ENCODE assay signal across 14 mouse cellular contexts in genomic region chr16:45893796-45894195, GRCm38 (mm10). TPM values are rescaled to one million over a fixed set of nuclear protein-coding genes. Genes with fewer than 3 reads are reported as not detected.
DNase-seq lines count a peak whose midpoint lies in the region; ATAC-seq and TF ChIP-seq lines count a peak whose summit lies in the region.
"Had no signal": no experiment of that assay in that cellular context is flagged by ENCODE, and none has a peak within 500 bp of the region (broad histone marks: within the 10 kb centered on the region; RNA-seq: fewer than 3 reads in every experiment).

No protein-coding gene starts in this region.

- peaks cover 17% of the 10 kb centered on the region for H3K4me1 ChIP-seq in heart, postnatal 0 days (ENCODE audit: control insufficient read depth, insufficient read depth)
- peaks cover 2% of the 10 kb centered on the region for H3K4me1 ChIP-seq in heart, adult 2 months (ENCODE audit: control insufficient read depth, insufficient read depth, low read length)
- H3K4me1 ChIP-seq in embryonic facial prominence, embryonic 12.5 days, result peaks cover 26% of the 10 kb centered on the region
- peaks cover 27% of the 10 kb centered on the region for H3K4me1 ChIP-seq in kidney, embryonic 16.5 days (ENCODE audit: insufficient read depth, low read length)
- H3K4me1 ChIP-seq in liver, postnatal 0 days (ENCODE audit: insufficient read depth), result peaks cover 15% of the 10 kb centered on the region
- H3K4me1 ChIP-seq in thymus, adult 2 months (replicated peaks; ENCODE audit: control insufficient read depth, insufficient read depth, low read length), result no peaks in the 10 kb centered on the region
- H3K4me1 ChIP-seq: neural tube, embryonic 13.5 days had no signal

- no peak overlapping the region for H3K4me2 ChIP-seq in heart, postnatal 0 days (ENCODE audit: low read depth, low read length)
- no peak overlapping the region for H3K4me2 ChIP-seq in embryonic facial prominence, embryonic 12.5 days (replicated peaks)
- no peak overlapping the region for H3K4me2 ChIP-seq in kidney, embryonic 16.5 days (replicated peaks; ENCODE audit: low read depth, low read length)
- no peak overlapping the region for H3K4me2 ChIP-seq in liver, postnatal 0 days (ENCODE audit: low read depth, low read length)
- H3K4me2 ChIP-seq: limb, embryonic 12.5 days; midbrain, embryonic 12.5 days; neural tube, embryonic 13.5 days had no signal

- no peak overlapping the region for H3K9ac ChIP-seq in heart, postnatal 0 days (replicated peaks; ENCODE audit: low read depth, low read length)
- H3K9ac ChIP-seq in heart, adult 2 months (ENCODE audit: low read depth, low read length), result no peak overlapping the region
- H3K9ac ChIP-seq in embryonic facial prominence, embryonic 12.5 days, result no peak overlapping the region
- H3K9ac ChIP-seq in kidney, embryonic 16.5 days (replicated peaks; ENCODE audit: low read length), result no peak overlapping the region
- no peak overlapping the region for H3K9ac ChIP-seq in liver, postnatal 0 days (replicated peaks)
- H3K9ac ChIP-seq: limb, embryonic 12.5 days; midbrain, embryonic 12.5 days; neural tube, embryonic 13.5 days had no signal

- DNase-seq in heart, postnatal 0 days (ENCODE audit: low spot score), result no peak
- no peak for DNase-seq in heart, adult 2 months
- DNase-seq in liver, postnatal 0 days, result no peak
- DNase-seq in neural tube, embryonic 10.5 days (ENCODE audit: extremely low spot score, low spot score), result no peak
- no peak for DNase-seq in thymus, adult 2 months
- no peak for DNase-seq in left cerebral cortex, postnatal 25 days (ENCODE audit: low spot score in 2 of 2)
- DNase-seq: adrenal gland, postnatal 10 days; thymus, postnatal 4 days had no signal

- intact Hi-C loops in heart, adult 2 months (cut with DNase I), result no loop called here
- intact Hi-C loops in left cerebral cortex, postnatal 25 days (cut with DNase I), result loop anchor here (5.0 kb wide), 1 partner anchor 46 kb away; no protein-coding TSS in a partner anchor

- H3K4me3 ChIP-seq in heart, postnatal 0 days (ENCODE audit: low read depth, low read length), result no peak overlapping the region
- no peak overlapping the region for H3K4me3 ChIP-seq in heart, adult 2 months
- H3K4me3 ChIP-seq in embryonic facial prominence, embryonic 12.5 days, result no peak overlapping the region
- H3K4me3 ChIP-seq in kidney, embryonic 16.5 days (ENCODE audit: low read length), result no peak overlapping the region
- no peak overlapping the region for H3K4me3 ChIP-seq in liver, postnatal 0 days (ENCODE audit: low read depth, low read length)
- no peak overlapping the region for H3K4me3 ChIP-seq in thymus, adult 2 months (ENCODE audit: control insufficient read depth, insufficient read depth, low read length)
- H3K4me3 ChIP-seq: limb, embryonic 12.5 days; midbrain, embryonic 12.5 days; neural tube, embryonic 13.5 days had no signal

- peak overlapping the region; percentile 70 for H3K27ac ChIP-seq in heart, postnatal 0 days (ENCODE audit: low read depth)
- H3K27ac ChIP-seq in heart, adult 2 months, result no peak overlapping the region
- peak overlapping the region; percentile 36; the same call in 1 of the 2 replicates for H3K27ac ChIP-seq in embryonic facial prominence, embryonic 12.5 days
- H3K27ac ChIP-seq in kidney, embryonic 16.5 days (ENCODE audit: low read length), result peak overlapping the region; percentile 73
- peak overlapping the region; percentile 37 for H3K27ac ChIP-seq in liver, postnatal 0 days (ENCODE audit: low read depth)
- no peak overlapping the region for H3K27ac ChIP-seq in thymus, adult 2 months (ENCODE audit: control insufficient read depth, insufficient read depth, low read length)
- H3K27ac ChIP-seq: midbrain, embryonic 12.5 days; neural tube, embryonic 13.5 days had no signal

- no peaks in the 10 kb centered on the region for H3K79me2 ChIP-seq in heart, adult 2 months (replicated peaks; ENCODE audit: control insufficient read depth, insufficient read depth, low read length)

- TF ChIP-seq POLR2A in heart, adult 2 months (IDR thresholded peaks at IDR 0.05; ENCODE audit: insufficient read depth, low read depth, low read length), result no peak
- no peak for TF ChIP-seq POLR2A in thymus, adult 2 months (IDR thresholded peaks at IDR 0.05; ENCODE audit: control insufficient read depth, extremely low read depth, insufficient read depth, low read length, poor library complexity)

- TF ChIP-seq CTCF in heart, postnatal 0 days (IDR thresholded peaks at IDR 0.05; ENCODE audit: low read depth), result no peak
- no peak for TF ChIP-seq CTCF in heart, adult 2 months (IDR thresholded peaks at IDR 0.05)
- TF ChIP-seq CTCF in liver, postnatal 0 days (IDR thresholded peaks at IDR 0.05; ENCODE audit: low read depth), result no peak
- no peak for TF ChIP-seq CTCF in thymus, adult 2 months (IDR thresholded peaks at IDR 0.05; ENCODE audit: borderline replicate concordance, control insufficient read depth, extremely low read depth, insufficient read depth, low read length, poor library complexity)

- 0 out of 2 replicates have a peak, but pooled peaks have one; percentile 28 for ATAC-seq in heart, postnatal 0 days (ENCODE audit: insufficient read depth, low read depth)
- ATAC-seq in embryonic facial prominence, embryonic 12.5 days (ENCODE audit: insufficient number of reproducible peaks, insufficient read depth, low FRiP score, low TSS enrichment), result no peak
- ATAC-seq in kidney, embryonic 16.5 days (ENCODE audit: low FRiP score, low TSS enrichment), result peak; percentile 83
- ATAC-seq in liver, postnatal 0 days, result peak; percentile 66
- ATAC-seq: CD4-positive, CD25-positive, alpha-beta regulatory T cell, adult 4 months had no signal

- H3K9me3 ChIP-seq in heart, postnatal 0 days (replicated peaks; ENCODE audit: control insufficient read depth, low read length), result no peaks in the 10 kb centered on the region
- H3K9me3 ChIP-seq in embryonic facial prominence, embryonic 12.5 days, result no peaks in the 10 kb centered on the region
- H3K9me3 ChIP-seq in kidney, embryonic 16.5 days (ENCODE audit: low read length), result no peaks in the 10 kb centered on the region
- H3K9me3 ChIP-seq in liver, postnatal 0 days (ENCODE audit: low read length), result no peaks in the 10 kb centered on the region
- H3K9me3 ChIP-seq: limb, embryonic 12.5 days; midbrain, embryonic 12.5 days; neural tube, embryonic 13.5 days had no signal

- H3K36me3 ChIP-seq in heart, postnatal 0 days (replicated peaks; ENCODE audit: control insufficient read depth, insufficient read depth, low read length), result no peaks in the 10 kb centered on the region
- no peaks in the 10 kb centered on the region; the same call in none of the 2 replicates for H3K36me3 ChIP-seq in heart, adult 2 months (ENCODE audit: control insufficient read depth, insufficient read depth, low read length)
- H3K36me3 ChIP-seq in embryonic facial prominence, embryonic 12.5 days, result no peaks in the 10 kb centered on the region
- no peaks in the 10 kb centered on the region for H3K36me3 ChIP-seq in kidney, embryonic 16.5 days (ENCODE audit: insufficient read depth, low read length)
- H3K36me3 ChIP-seq in liver, postnatal 0 days (replicated peaks; ENCODE audit: insufficient read depth, low read length), result no peaks in the 10 kb centered on the region
- H3K36me3 ChIP-seq in thymus, adult 2 months (ENCODE audit: control insufficient read depth, insufficient read depth, low read length), result no peaks in the 10 kb centered on the region
- H3K36me3 ChIP-seq: limb, embryonic 12.5 days; midbrain, embryonic 12.5 days; neural tube, embryonic 13.5 days had no signal

- WGBS in heart, postnatal 0 days, result 73% methylated on average over 2 of the region's 2 CpGs
- 84% methylated on average over 2 of the region's 2 CpGs for WGBS in heart, adult 2 months
- WGBS in embryonic facial prominence, embryonic 12.5 days, result 70% methylated on average over 2 of the region's 2 CpGs
- 50% methylated on average over 2 of the region's 2 CpGs for WGBS in kidney, embryonic 16.5 days
- WGBS in liver, postnatal 0 days (ENCODE audit: insufficient replicate concordance), result 51% methylated on average over 2 of the region's 2 CpGs
- 96% methylated on average over 2 of the region's 2 CpGs for WGBS in thymus, adult 2 months

- no peaks in the 10 kb centered on the region for H3K27me3 ChIP-seq in heart, postnatal 0 days (ENCODE audit: control insufficient read depth, insufficient read depth, low read length)
- H3K27me3 ChIP-seq in heart, adult 2 months (ENCODE audit: control insufficient read depth, insufficient read depth, low read length), result no peaks in the 10 kb centered on the region
- H3K27me3 ChIP-seq in embryonic facial prominence, embryonic 12.5 days, result no peaks in the 10 kb centered on the region
- no peaks in the 10 kb centered on the region for H3K27me3 ChIP-seq in kidney, embryonic 16.5 days (ENCODE audit: insufficient read depth, low read length)
- H3K27me3 ChIP-seq in liver, postnatal 0 days (ENCODE audit: insufficient read depth, low read length), result no peaks in the 10 kb centered on the region
- H3K27me3 ChIP-seq in thymus, adult 2 months (ENCODE audit: control insufficient read depth, insufficient read depth, low read length), result no peaks in the 10 kb centered on the region
- H3K27me3 ChIP-seq: limb, embryonic 12.5 days; midbrain, embryonic 12.5 days; neural tube, embryonic 13.5 days had no signal

- TF ChIP-seq EP300 in heart, postnatal 0 days (IDR thresholded peaks at IDR 0.05; ENCODE audit: low read depth), result no peak
- no peak for TF ChIP-seq EP300 in heart, adult 2 months (IDR thresholded peaks at IDR 0.05; ENCODE audit: insufficient read depth, low read depth, low read length)
- no peak for TF ChIP-seq EP300 in liver, postnatal 0 days (IDR thresholded peaks at IDR 0.05; ENCODE audit: low read depth)

RNA-seq across cellular contexts. Expression of gene Phldb2, which starts 59.6 kb away (rescaled TPM):
- total RNA-seq in heart, postnatal 0 days (2014; rRNA removed; ENCODE audit: low replicate concordance), result 33.2 and 39.2 TPM in 2 replicates
- polyA plus RNA-seq in heart, postnatal 0 days (2015; fragmentation: Nextera tagmentation; extraction: Ambion mirVana), result 28.9 and 32.8 TPM in 2 replicates
- 10 to 100 TPM; 10.9 to 13.0 TPM for total RNA-seq in heart, adult 2 months (2021)
- 3.6 and 6.9 TPM in 2 replicates for polyA plus RNA-seq in heart, adult 2 months (2012; rRNA removed)
- 72.5 and 77.8 TPM in 2 replicates for polyA plus RNA-seq in embryonic facial prominence, embryonic 12.5 days (2016; fragmentation: Nextera tagmentation; extraction: Ambion mirVana)
- polyA plus RNA-seq in kidney, embryonic 16.5 days (2015; fragmentation: Nextera tagmentation; extraction: Ambion mirVana), result 89.6 and 90.1 TPM in 2 replicates
- 7.4 and 9.8 TPM in 2 replicates for polyA plus RNA-seq in liver, postnatal 0 days (2015; fragmentation: Nextera tagmentation; extraction: Ambion mirVana)
- polyA plus RNA-seq in thymus, adult 2 months (2012; rRNA removed), result 0.94 and 1.8 TPM in 2 replicates
- 1 to 10 TPM; 8.0 to 8.2 TPM for total RNA-seq in left cerebral cortex, postnatal 25 days (2021)

Comparison
In these comparisons a context has a peak if more than half of its experiments do, and no peak if none do; other contexts are left out.
1. H3K27ac ChIP-seq: peak in heart, postnatal 0 days (single experiment), embryonic facial prominence, embryonic 12.5 days (single experiment), kidney, embryonic 16.5 days (single experiment) and liver, postnatal 0 days (single experiment); none in heart, adult 2 months (single experiment) and thymus, adult 2 months (single experiment).